Mouse (Mus musculus): ENCODE results near the gene Actr3. TPM values are rescaled to one million over a fixed set of nuclear protein-coding genes. Genes with fewer than 3 reads are reported as not detected.

Gene Actr3
- polyA plus RNA-seq (2012; rRNA removed) = 28.9 and 41.4 TPM in 2 replicates
- 109 TPM in 2 replicates for polyA plus RNA-seq (2014; fragmentation: Nextera tagmentation; extraction: Ambion mirVana)

GRCm38 (mm10) chr1:125435369-125436135, at the start of gene Actr3:
Gene Actr3 (minus strand): TSS chr1:125435727.
- Histone ChIP-seq H3K4me2 (ENCODE audit: low read depth) (peak within 1 kb of the TSS; percentile 86), H3K27me3 (ENCODE audit: control insufficient read depth, insufficient read depth, low read length) (no peaks in the 10 kb centered on the region), H3K27ac (peak within 1 kb of the TSS; percentile 91), H3K4me1 (replicated peaks; ENCODE audit: control insufficient read depth in 2 of 2, insufficient read depth in 2 of 2, low read length in 1 of 2) (peaks cover 20 to 24% of the 10 kb centered on the region in 2 experiments), H3K9ac (replicated peaks) (peak within 1 kb of the TSS; percentile 98), H3K36me3 (replicated peaks; ENCODE audit: control insufficient read depth, insufficient read depth, low read depth) (no peaks in the 10 kb centered on the region), H3K4me3 (ENCODE audit: insufficient read depth in 1 of 2, low read depth in 2 of 2, low read length in 2 of 2) (peak within 1 kb of the TSS; percentile 92 to 94), H3K9me3 (ENCODE audit: control insufficient read depth, low read length) (no peaks in the 10 kb centered on the region)
- peak; percentile 94 to 95 (median 95) for DNase-seq (ENCODE audit: low read depth in 3 of 3, low spot score in 3 of 3)
- peak; percentile 94 for ATAC-seq (ENCODE audit: insufficient read depth)
- TF ChIP-seq EP300 (IDR thresholded peaks at IDR 0.05; ENCODE audit: low read depth) = peak; percentile 45; the same call in 1 of the 2 replicates
- no peak for TF ChIP-seq CTCF (IDR thresholded peaks at IDR 0.05; ENCODE audit: low read depth)
- WGBS (ENCODE audit: insufficient replicate concordance) = under 1% methylated on average over 43 of the region's 59 CpGs

GRCm38 (mm10) chr1:125482459-125483287, 47.1 kb upstream of the Actr3 start:
- H3K36me3 ChIP-seq (replicated peaks; ENCODE audit: control insufficient read depth, insufficient read depth, low read depth) = no peaks in the 10 kb centered on the region
- H3K9me3 ChIP-seq (ENCODE audit: control insufficient read depth, low read length) = no peaks in the 10 kb centered on the region
- H3K27ac ChIP-seq = no peak overlapping the region
- H3K4me3 ChIP-seq (ENCODE audit: insufficient read depth in 1 of 2, low read depth in 2 of 2, low read length in 2 of 2) = no peak overlapping the region
- H3K4me2 ChIP-seq (ENCODE audit: low read depth) = no peak overlapping the region
- DNase-seq (ENCODE audit: low read depth in 3 of 3, low spot score in 3 of 3) = no peak
- WGBS (ENCODE audit: insufficient replicate concordance) = 73% methylated on average over 10 of the region's 10 CpGs
- ATAC-seq (ENCODE audit: insufficient read depth) = no peak
- peaks cover 0 to 4% of the 10 kb centered on the region in 2 experiments; a peak in 2 of 4 replicates for H3K4me1 ChIP-seq (replicated peaks; ENCODE audit: control insufficient read depth in 2 of 2, insufficient read depth in 2 of 2, low read length in 1 of 2)
- no peak overlapping the region for H3K9ac ChIP-seq (replicated peaks)
- H3K27me3 ChIP-seq (ENCODE audit: control insufficient read depth, insufficient read depth, low read length) = no peaks in the 10 kb centered on the region
- no peak for TF ChIP-seq EP300 (IDR thresholded peaks at IDR 0.05; ENCODE audit: low read depth)
- no peak for TF ChIP-seq CTCF (IDR thresholded peaks at IDR 0.05; ENCODE audit: low read depth)

- Histone ChIP-seq H3K4me2 (ENCODE audit: low read depth) (no peak overlapping the region), H3K27ac (no peak overlapping the region), H3K27me3 (ENCODE audit: control insufficient read depth, insufficient read depth, low read length) (no peaks in the 10 kb centered on the region), H3K9ac (replicated peaks) (no peak overlapping the region), H3K4me1 (replicated peaks; ENCODE audit: control insufficient read depth in 2 of 2, insufficient read depth in 2 of 2, low read length in 1 of 2) (peaks cover 0 to 4% of the 10 kb centered on the region in 2 experiments; a peak in 2 of 4 replicates), H3K36me3 (replicated peaks; ENCODE audit: control insufficient read depth, insufficient read depth, low read depth) (no peaks in the 10 kb centered on the region), H3K4me3 (ENCODE audit: insufficient read depth in 1 of 2, low read depth in 2 of 2, low read length in 2 of 2) (no peak overlapping the region), H3K9me3 (ENCODE audit: control insufficient read depth, low read length) (no peaks in the 10 kb centered on the region)
- peak; percentile 74 for ATAC-seq (ENCODE audit: insufficient read depth)
- TF ChIP-seq CTCF (IDR thresholded peaks at IDR 0.05; ENCODE audit: low read depth) (no peak), EP300 (IDR thresholded peaks at IDR 0.05; ENCODE audit: low read depth) (no peak)
- peak in 1 of 3 experiments; percentile 4 for DNase-seq (ENCODE audit: low read depth in 3 of 3, low spot score in 3 of 3)
Observed at GRCm38 (mm10) chr1:125481842-125482241, 46.3 kb upstream of the Actr3 start.

- Histone ChIP-seq H3K36me3 (replicated peaks; ENCODE audit: control insufficient read depth, insufficient read depth, low read depth) (no peaks in the 10 kb centered on the region), H3K4me3 (ENCODE audit: insufficient read depth in 1 of 2, low read depth in 2 of 2, low read length in 2 of 2) (no peak overlapping the region), H3K4me1 (replicated peaks; ENCODE audit: control insufficient read depth in 2 of 2, insufficient read depth in 2 of 2, low read length in 1 of 2) (peaks cover 0 to 8% of the 10 kb centered on the region in 2 experiments; a peak in 2 of 4 replicates), H3K27ac (no peak overlapping the region), H3K9me3 (ENCODE audit: control insufficient read depth, low read length) (no peaks in the 10 kb centered on the region), H3K27me3 (ENCODE audit: control insufficient read depth, insufficient read depth, low read length) (no peaks in the 10 kb centered on the region), H3K9ac (replicated peaks) (no peak overlapping the region), H3K4me2 (ENCODE audit: low read depth) (no peak overlapping the region)
- ATAC-seq (ENCODE audit: insufficient read depth) = no peak
- TF ChIP-seq EP300 (IDR thresholded peaks at IDR 0.05; ENCODE audit: low read depth) (no peak), CTCF (IDR thresholded peaks at IDR 0.05; ENCODE audit: low read depth) (no peak)
- no peak for DNase-seq (ENCODE audit: low read depth in 3 of 3, low spot score in 3 of 3)
- WGBS (ENCODE audit: insufficient replicate concordance) = 35% methylated on average over 6 of the region's 6 CpGs
Observed at GRCm38 (mm10) chr1:125478588-125478987, 43.1 kb upstream of the Actr3 start.

All from liver, embryonic 14.5 days (tissue).